Mouse (Mus musculus) bone marrow, adult 2 months (tissue): ENCODE measurements around the gene Cass4. TPM values are rescaled to one million over a fixed set of nuclear protein-coding genes. Genes with fewer than 3 reads are reported as not detected.

Experiments
- H3K27ac ChIP-seq: fragments of 200-500 bp; 2 replicates; pipeline ENCODE4 v1.5.1; 2012; ENCODE audit warnings: low read depth, mild to moderate bottlenecking, control low read depth, inconsistent platforms, low read length; ENCODE audit not compliant: control insufficient read depth, poor library complexity, insufficient read depth
- H3K4me1 ChIP-seq: fragments of 200-500 bp; 2 replicates; pipeline ENCODE4 v1.6.1; 2011; ENCODE audit warnings: low read length; ENCODE audit not compliant: control insufficient read depth, insufficient read depth
- H3K4me3 ChIP-seq: fragments of 200-500 bp; replicated peaks from 2 replicates; pipeline ENCODE3; 2011; ENCODE audit warnings: mild to moderate bottlenecking, low read depth, low read length, control low read depth; ENCODE audit not compliant: control insufficient read depth
- CTCF ChIP-seq: fragments of 200-500 bp; IDR thresholded peaks from 2 replicates; pipeline ENCODE4 v1.5.1; 2011; ENCODE audit warnings: low read length, control low read depth; ENCODE audit not compliant: control insufficient read depth, insufficient read depth
- POLR2A ChIP-seq: fragments of 200-500 bp; IDR thresholded peaks from 2 replicates; pipeline ENCODE4 v1.6.1; 2011; ENCODE audit warnings: low read depth, mild to moderate bottlenecking, control low read depth, low read length, borderline replicate concordance; ENCODE audit not compliant: control insufficient read depth
- WGBS: fragments of 180-500 bp; shearing (Covaris S2); methylation state at CpG from one replicate; pipeline ENCODE4 v1.1.7; 2018; 5-methylcytosine and 5-hydroxymethylcytosine counted together
- polyA plus RNA-seq: library from polyadenylated mRNA; stranded (reverse); fragments of >200 nt; gene quantifications from 2 replicates; pipeline ENCODE4 v1.2.4, GENCODE M21; 2011; ENCODE audit warnings: low replicate concordance; ENCODE audit not compliant: missing spikeins, insufficient read depth, insufficient read length

Cass4 gene
- polyA plus RNA-seq, 1 experiment = 6.6 TPM

DNA sequence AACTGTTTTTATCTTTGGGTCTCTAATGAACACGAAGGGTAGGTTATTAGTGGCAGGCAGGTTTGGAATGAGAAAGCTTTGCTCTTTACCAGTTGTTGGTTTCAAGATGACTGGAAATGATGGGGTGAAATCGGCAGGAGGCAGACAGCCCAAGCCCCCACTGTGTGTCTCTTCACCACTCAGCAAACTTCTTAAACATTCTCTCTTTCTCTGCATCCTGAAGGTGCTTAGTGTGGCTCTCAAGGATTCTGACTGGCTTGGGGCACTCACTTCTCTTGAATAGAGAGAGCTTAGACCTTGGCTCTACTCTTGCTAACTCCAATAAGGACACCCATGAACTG, 428 bp downstream of the Cass4 start:
- Histone ChIP-seq H3K27ac (peak overlapping the region; percentile 52), H3K4me1 (peaks cover 6% of the 10 kb centered on the region; the same call in 1 of the 2 replicates), H3K4me3 (peak overlapping the region; percentile 62)
- WGBS = 38% methylated on average over 2 of the region's 2 CpGs
- no peak for TF ChIP-seq POLR2A
- TF ChIP-seq CTCF = no peak

DNA sequence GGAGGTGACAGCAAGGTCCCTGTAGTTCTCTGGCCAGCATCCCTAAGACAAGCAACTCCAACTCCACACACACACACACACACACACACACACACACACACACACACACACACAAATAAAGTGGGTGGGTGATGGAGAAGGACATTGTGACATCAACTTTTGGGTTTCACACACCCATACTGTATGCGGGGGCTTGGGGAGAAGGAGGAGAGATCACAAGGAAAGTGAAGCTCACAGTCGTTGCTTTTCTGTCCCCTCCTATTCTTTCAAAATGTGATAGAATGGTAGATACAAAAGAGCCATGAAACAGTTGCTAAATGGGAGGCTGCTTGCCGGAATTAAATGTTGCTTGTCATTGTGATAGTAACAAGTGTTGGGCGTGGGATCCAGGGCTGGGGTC, 1.1 kb downstream of the Cass4 start:
- WGBS = 64% methylated on average over 4 of the region's 4 CpGs

DNA sequence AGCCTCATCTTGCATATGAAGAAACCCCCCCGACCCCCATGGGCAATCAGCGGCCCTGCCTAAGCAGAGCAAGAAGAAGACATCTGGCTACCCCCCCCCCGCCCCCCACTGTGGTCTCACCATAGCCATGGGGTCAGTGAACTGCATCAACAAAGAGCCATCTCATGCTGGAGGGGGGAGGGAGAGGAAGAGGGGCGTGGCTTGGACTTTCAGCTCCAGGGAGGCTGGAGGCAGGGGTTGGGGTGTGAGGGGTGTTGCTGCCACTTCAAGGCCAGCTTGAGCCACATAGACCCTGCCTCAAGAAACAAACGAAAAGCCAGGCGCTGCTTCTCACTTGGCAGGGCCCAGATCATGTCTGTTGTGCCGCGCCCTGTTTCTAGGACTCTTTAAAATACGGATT, 2.4 kb downstream of the Cass4 start:
- H3K4me3 ChIP-seq = no peak overlapping the region
- no peak for TF ChIP-seq POLR2A
- no peak for TF ChIP-seq CTCF
- H3K4me1 ChIP-seq = peaks cover 14% of the 10 kb centered on the region; the same call in 1 of the 2 replicates
- WGBS = 73% methylated on average over 9 of the region's 9 CpGs
- H3K27ac ChIP-seq = no peak overlapping the region

More for the DNA sequence above, 1.1 kb downstream of the Cass4 start:
- no peak overlapping the region for H3K4me3 ChIP-seq
- TF ChIP-seq POLR2A (no peak), CTCF (no peak)
- H3K4me1 ChIP-seq = peaks cover 10% of the 10 kb centered on the region; the same call in 1 of the 2 replicates
- H3K27ac ChIP-seq = no peak overlapping the region

DNA sequence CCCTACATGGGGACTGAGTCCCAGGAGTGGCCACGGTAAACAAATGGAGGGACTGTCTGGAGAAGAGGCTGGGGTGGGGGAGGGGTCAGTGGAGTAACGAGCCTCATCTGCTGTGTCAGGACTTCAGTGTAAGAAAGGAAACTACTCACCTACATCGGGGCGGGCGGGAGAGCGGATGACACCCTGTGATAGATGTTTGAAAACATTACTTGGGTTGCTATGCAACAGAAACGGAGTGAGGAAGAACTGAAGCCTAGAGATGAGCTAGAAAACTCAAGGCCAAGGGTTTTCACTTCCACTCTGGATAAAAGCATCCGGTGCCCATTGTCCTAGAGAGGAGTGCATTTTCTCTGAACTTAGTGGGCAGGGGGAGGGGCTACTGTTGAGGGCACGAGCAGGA, 6.3 kb downstream of the Cass4 start:
- peaks cover 12% of the 10 kb centered on the region; the same call in 1 of the 2 replicates for H3K4me1 ChIP-seq
- peak overlapping the region; percentile 52 for H3K27ac ChIP-seq
- no peak overlapping the region for H3K4me3 ChIP-seq
- TF ChIP-seq CTCF (no peak), POLR2A (no peak)
- WGBS = 49% methylated on average over 9 of the region's 9 CpGs

DNA sequence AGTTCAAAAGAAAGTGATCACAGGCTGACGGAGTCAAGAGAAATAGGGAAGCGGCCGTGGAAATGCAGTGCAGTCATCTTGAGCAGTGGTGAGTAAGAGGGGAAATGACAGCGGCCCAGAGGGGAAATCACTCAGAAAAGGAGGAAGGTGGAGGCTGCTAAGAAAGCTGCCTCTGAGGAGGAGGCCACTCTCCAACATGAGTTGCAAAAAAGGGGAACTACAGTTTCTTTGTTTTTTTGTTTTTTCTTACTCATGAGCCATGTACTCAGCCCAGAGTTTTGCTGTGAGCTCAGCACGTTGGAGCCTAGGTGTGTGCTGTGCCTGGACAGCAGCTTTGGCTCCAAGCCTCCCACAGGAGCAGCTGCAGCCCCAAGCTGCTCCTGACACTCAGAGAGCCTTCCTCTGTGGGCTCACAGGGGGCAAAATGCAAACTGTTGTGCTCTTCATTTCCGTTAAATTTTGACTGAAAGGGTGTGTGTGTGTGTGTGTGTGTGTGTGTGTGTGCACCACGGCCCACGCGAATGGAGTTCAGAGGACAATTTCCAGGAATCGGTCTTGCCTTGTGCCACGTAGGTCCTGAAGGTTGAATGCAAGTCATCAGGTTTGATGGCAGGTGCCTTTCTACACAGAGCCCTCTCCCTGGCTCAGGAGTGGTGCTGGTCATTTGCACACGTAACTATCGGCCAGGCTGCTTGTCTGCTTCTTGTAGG, 7.7 kb downstream of the Cass4 start:
- Histone ChIP-seq H3K4me3 (no peak overlapping the region), H3K27ac (peak overlapping the region; percentile 94), H3K4me1 (peaks cover 11% of the 10 kb centered on the region; the same call in 1 of the 2 replicates)
- TF ChIP-seq POLR2A (no peak), CTCF (0 out of 2 replicates have a peak, but pooled peaks have one; percentile 5)
- 8% methylated on average over 13 of the region's 13 CpGs for WGBS

DNA sequence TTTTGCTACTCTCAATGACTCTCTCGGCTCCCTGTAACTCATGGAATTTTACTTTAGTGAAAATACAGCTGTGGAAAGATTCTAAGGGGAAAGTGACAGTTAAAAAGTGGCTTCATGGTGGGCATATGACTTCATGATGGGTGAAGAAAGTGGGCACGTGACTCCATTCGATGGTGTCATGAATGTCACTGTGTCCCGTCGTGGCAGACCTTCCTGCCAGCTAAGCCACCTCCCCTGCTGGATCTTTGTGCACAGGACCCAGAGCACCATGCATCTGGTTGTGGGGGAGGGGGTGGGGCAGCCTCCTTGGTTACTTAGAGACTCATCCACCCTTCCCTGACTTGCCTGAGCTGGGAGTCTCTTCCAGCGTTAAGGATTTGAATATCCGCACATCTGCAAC, 10.6 kb downstream of the Cass4 start:
- H3K27ac ChIP-seq = no peak overlapping the region
- H3K4me3 ChIP-seq = no peak overlapping the region
- 70% methylated on average over 7 of the region's 7 CpGs for WGBS
- no peak for TF ChIP-seq POLR2A
- TF ChIP-seq CTCF = no peak
- H3K4me1 ChIP-seq = peaks cover 8% of the 10 kb centered on the region; the same call in 1 of the 2 replicates

DNA sequence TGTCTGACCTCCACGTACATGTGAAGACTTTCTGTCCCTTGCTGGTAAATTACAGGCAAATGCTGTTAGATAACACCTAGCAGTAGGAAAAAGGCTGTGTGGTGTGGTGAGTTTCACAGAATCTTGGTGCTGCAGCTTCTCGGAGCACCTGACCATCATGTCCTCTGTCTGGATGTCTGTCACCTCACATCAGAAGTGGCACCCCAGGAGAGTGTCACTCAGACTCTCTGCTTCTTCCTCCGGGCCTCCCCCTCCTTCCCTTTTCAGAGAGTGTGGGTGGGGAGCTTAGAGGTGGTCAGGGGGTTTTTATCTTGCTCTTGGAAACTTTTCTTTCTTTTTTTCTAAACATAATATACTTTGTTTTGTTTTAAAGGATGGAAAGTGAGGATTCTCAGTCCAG, 11.4 kb downstream of the Cass4 start:
- Histone ChIP-seq H3K4me3 (no peak overlapping the region), H3K4me1 (peaks cover 4% of the 10 kb centered on the region; the same call in 1 of the 2 replicates), H3K27ac (no peak overlapping the region)
- 44% methylated on average over 3 of the region's 3 CpGs for WGBS
- no peak for TF ChIP-seq CTCF
- TF ChIP-seq POLR2A = no peak

DNA sequence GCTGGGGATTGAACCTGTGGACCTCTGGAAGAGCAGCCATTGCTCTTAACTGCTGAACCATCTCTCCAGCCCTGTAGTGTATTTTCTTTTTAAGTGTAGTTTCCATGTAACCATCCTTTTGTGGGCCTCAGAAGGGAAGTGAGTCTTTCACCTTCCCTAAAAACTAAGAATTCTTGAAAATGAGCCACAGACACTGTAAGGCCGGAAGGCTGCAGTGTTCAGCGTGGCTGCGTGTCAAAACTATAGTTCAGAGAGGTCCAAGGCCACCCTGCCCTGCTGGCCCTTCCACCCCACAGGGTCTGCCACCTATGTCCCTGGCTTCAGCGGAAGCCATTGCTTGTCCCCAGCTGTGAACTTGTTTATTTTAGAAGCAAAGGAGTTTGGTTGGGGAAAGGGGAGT, 12.6 kb downstream of the Cass4 start:
- H3K27ac ChIP-seq = no peak overlapping the region
- 59% methylated on average over 4 of the region's 4 CpGs for WGBS
- TF ChIP-seq POLR2A = no peak
- TF ChIP-seq CTCF = no peak
- H3K4me3 ChIP-seq = no peak overlapping the region
- peaks cover 1% of the 10 kb centered on the region; the same call in 1 of the 2 replicates for H3K4me1 ChIP-seq
